Mouse (Mus musculus): ENCODE data around the gene Spen. TPM values are rescaled to one million over a fixed set of nuclear protein-coding genes. Genes with fewer than 3 reads are reported as not detected.
"Not testable (repeated sequence)": the region's sequence is repeated elsewhere in the genome, so short reads cannot be mapped to it uniquely, and the experiment has no call there.

Gene Spen
- polyA plus RNA-seq, 1 experiment, result 29.2 TPM

- TF ChIP-seq CTCF (IDR thresholded peaks at IDR 0.05; ENCODE audit: low read depth, low read length), result no peak
- no peak for TF ChIP-seq POLR2A (IDR thresholded peaks at IDR 0.05; ENCODE audit: borderline replicate concordance, low read depth, low read length)
- Histone ChIP-seq H3K4me1 (ENCODE audit: control insufficient read depth, insufficient read depth, low read length) (peaks cover 31% of the 10 kb centered on the region), H3K27ac (ENCODE audit: insufficient read depth, low read depth, low read length) (no peak overlapping the region), H3K4me3 (ENCODE audit: insufficient read depth, low read length) (no peak overlapping the region)
These were observed 33.5 kb upstream of the Spen start for GRCm38 (mm10) chr4:141571934-141572333.

DNA sequence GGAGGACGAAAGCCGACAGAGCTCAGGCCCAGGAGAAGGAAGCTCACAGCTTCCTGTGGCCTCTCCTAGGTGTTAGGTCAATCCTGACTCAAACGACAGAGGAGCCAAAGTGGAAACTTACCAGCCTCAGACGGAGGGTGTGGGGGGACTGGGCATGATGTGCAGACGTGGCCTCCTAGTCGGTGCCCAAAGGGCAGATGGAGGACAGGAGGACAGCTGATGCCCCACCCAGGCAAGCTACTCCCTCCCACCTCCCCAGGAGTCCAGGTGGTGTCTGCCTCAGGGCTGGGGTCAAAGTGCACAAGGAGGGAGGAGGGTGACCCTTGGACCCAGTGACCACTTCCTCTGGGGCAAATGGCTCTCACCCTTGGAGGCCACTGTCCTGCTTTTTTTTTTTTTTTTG is 32.9 kb upstream of the Spen start:
- H3K4me1 ChIP-seq (ENCODE audit: control insufficient read depth, insufficient read depth, low read length), result peaks cover 31% of the 10 kb centered on the region
- no peak overlapping the region for H3K27ac ChIP-seq (ENCODE audit: insufficient read depth, low read depth, low read length)
- TF ChIP-seq CTCF (IDR thresholded peaks at IDR 0.05; ENCODE audit: low read depth, low read length) (no peak), POLR2A (IDR thresholded peaks at IDR 0.05; ENCODE audit: borderline replicate concordance, low read depth, low read length) (no peak)
- no peak overlapping the region for H3K4me3 ChIP-seq (ENCODE audit: insufficient read depth, low read length)

DNA sequence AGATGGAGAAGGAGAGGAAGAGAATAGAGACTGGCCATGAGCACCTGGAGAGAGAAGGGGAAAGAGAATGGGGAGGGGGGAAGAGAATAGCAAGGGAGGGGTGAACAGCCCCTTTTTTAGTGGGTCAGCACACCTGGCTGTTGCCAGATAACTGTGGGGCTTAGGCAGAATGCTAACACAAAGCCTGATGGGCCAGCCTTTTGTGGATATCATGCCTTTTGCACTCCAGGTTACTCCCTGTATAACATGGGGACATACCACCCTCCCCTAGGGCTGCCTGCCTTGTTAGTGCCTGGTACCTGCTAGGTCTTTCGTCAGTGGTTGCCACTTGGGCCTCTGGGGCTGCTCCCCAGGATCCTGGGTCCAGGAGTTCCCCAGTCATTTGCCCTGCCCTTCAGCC is 32.4 kb upstream of the Spen start:
- no peak for TF ChIP-seq POLR2A (IDR thresholded peaks at IDR 0.05; ENCODE audit: borderline replicate concordance, low read depth, low read length)
- no peak for TF ChIP-seq CTCF (IDR thresholded peaks at IDR 0.05; ENCODE audit: low read depth, low read length)
- H3K27ac ChIP-seq (ENCODE audit: insufficient read depth, low read depth, low read length), result no peak overlapping the region
- H3K4me1 ChIP-seq (ENCODE audit: control insufficient read depth, insufficient read depth, low read length), result peaks cover 31% of the 10 kb centered on the region
- H3K4me3 ChIP-seq (ENCODE audit: insufficient read depth, low read length), result no peak overlapping the region

DNA sequence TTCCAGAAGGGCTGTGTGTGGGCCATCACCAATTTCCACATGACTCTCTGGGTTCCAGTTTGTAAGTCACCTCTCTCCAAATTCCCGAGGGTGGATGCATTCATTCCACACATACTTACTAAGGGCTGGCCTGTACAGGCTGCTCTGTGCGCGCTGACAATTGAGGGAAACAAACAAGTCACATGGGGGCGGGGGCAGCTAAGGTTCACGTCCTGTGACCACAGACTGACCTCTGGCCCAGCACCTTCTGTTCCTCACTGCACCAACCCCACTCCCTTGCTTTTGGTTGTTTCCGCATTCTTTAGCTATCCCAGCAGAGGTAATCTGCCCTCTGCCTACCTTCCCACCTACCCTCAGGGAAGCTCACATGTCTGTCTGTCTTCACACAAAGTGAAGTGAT is 31.6 kb upstream of the Spen start:
- TF ChIP-seq POLR2A (IDR thresholded peaks at IDR 0.05; ENCODE audit: borderline replicate concordance, low read depth, low read length), result no peak
- no peak for TF ChIP-seq CTCF (IDR thresholded peaks at IDR 0.05; ENCODE audit: low read depth, low read length)
- no peak overlapping the region for H3K4me3 ChIP-seq (ENCODE audit: insufficient read depth, low read length)
- no peak overlapping the region for H3K27ac ChIP-seq (ENCODE audit: insufficient read depth, low read depth, low read length)
- H3K4me1 ChIP-seq (ENCODE audit: control insufficient read depth, insufficient read depth, low read length), result peaks cover 29% of the 10 kb centered on the region

GRCm38 (mm10) chr4:141568966-141569365 is 30.6 kb upstream of the Spen start:
- H3K4me1 ChIP-seq (ENCODE audit: control insufficient read depth, insufficient read depth, low read length), result peaks cover 25% of the 10 kb centered on the region
- TF ChIP-seq POLR2A (IDR thresholded peaks at IDR 0.05; ENCODE audit: borderline replicate concordance, low read depth, low read length) (no peak), CTCF (IDR thresholded peaks at IDR 0.05; ENCODE audit: low read depth, low read length) (no peak)
- H3K27ac ChIP-seq (ENCODE audit: insufficient read depth, low read depth, low read length), result no peak overlapping the region
- H3K4me3 ChIP-seq (ENCODE audit: insufficient read depth, low read length), result no peak overlapping the region

- not testable (repeated sequence) for H3K4me3 ChIP-seq (ENCODE audit: insufficient read depth, low read length); H3K4me1 ChIP-seq (ENCODE audit: control insufficient read depth, insufficient read depth, low read length); H3K27ac ChIP-seq (ENCODE audit: insufficient read depth, low read depth, low read length)
These were observed 28.8 kb upstream of the Spen start for GRCm38 (mm10) chr4:141567174-141567573.

DNA sequence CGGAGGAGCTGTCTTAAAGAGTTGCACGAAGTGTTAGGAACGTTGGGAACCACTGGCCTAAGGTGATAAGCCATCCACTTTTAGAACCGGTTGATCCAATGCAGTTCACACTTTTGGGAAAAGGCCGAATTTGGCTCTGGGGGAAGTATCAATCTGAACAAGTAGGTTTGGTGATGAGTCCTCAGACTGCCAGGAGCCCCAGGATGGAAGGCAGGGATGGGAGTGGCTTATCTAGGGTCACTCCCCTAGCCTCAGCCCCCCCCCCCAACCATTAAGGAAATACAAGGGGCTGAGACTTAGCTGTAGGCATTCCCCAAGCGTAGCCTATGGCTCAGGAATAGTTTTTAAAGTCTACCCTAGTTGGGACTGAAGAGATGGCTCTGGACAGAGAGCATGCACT is 27.8 kb upstream of the Spen start:
- peaks cover 6% of the 10 kb centered on the region for H3K4me1 ChIP-seq (ENCODE audit: control insufficient read depth, insufficient read depth, low read length)
- TF ChIP-seq CTCF (IDR thresholded peaks at IDR 0.05; ENCODE audit: low read depth, low read length) (no peak), POLR2A (IDR thresholded peaks at IDR 0.05; ENCODE audit: borderline replicate concordance, low read depth, low read length) (no peak)
- no peak overlapping the region for H3K27ac ChIP-seq (ENCODE audit: insufficient read depth, low read depth, low read length)
- no peak overlapping the region for H3K4me3 ChIP-seq (ENCODE audit: insufficient read depth, low read length)

DNA sequence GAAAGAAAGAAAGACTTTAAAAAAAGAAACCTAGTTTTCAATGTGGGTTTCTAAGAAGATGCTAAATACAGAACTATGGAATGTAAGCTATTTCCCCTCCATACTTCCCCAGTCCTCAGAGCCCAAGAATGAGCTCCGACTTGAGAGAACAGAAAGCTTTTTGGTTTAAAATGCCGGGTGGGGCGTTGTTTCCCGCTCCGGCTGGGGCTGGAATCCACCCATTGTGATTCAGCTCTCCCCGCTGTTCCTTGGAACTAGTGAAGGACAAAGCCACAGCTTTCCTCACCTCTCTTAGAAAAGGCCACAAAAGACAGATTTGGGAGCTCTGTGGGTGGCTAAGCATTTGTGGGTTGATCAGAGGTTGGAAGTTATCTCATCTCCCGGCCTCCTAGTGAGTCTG is 26.9 kb upstream of the Spen start:
- TF ChIP-seq CTCF (IDR thresholded peaks at IDR 0.05; ENCODE audit: low read depth, low read length) (no peak), POLR2A (IDR thresholded peaks at IDR 0.05; ENCODE audit: borderline replicate concordance, low read depth, low read length) (no peak)
- Histone ChIP-seq H3K4me1 (ENCODE audit: control insufficient read depth, insufficient read depth, low read length) (peaks cover 5% of the 10 kb centered on the region), H3K4me3 (ENCODE audit: insufficient read depth, low read length) (no peak overlapping the region), H3K27ac (ENCODE audit: insufficient read depth, low read depth, low read length) (no peak overlapping the region)

DNA sequence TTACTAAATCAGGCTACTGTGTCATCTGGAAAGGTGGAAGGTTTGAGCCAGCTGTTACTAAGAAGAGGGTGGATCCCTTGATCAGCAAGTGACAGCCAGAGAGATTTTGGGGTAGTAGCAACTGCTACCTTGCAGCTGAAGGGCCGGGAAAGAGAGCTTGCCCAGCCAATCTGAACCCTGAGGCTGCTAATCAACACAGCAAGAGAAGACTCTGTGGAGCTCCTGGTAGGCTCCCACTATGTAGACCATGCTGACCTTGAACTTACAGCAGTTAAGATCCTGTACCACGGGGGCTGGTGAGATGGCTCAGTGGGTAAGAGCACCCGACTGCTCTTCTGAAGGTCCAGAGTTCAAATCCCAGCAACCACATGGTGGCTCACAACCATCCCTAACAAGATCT is 26.3 kb upstream of the Spen start:
- Histone ChIP-seq H3K27ac (ENCODE audit: insufficient read depth, low read depth, low read length) (no peak overlapping the region), H3K4me1 (ENCODE audit: control insufficient read depth, insufficient read depth, low read length) (peaks cover 8% of the 10 kb centered on the region)
- TF ChIP-seq POLR2A (IDR thresholded peaks at IDR 0.05; ENCODE audit: borderline replicate concordance, low read depth, low read length), result no peak
- no peak for TF ChIP-seq CTCF (IDR thresholded peaks at IDR 0.05; ENCODE audit: low read depth, low read length)

DNA sequence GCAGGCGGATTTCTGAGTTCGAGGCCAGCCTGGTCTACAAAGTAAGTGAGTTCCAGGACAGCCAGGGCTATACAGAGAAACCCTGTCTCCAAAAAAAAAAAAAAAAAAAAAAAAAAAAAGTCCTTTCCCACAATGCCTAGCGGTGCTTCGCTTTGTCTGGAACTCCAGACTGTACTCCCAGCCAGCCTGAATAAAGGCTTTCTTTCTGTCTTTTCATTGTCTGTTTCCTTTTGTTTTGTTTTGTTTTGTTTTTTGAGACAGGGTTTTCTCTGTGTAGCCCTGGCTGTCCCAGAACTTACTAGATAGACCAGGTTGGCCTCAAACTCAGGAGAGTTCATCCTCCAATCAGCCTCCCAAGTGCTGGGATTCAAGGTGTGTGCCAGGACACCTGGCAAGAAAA is 25.8 kb upstream of the Spen start:
- Histone ChIP-seq H3K4me3 (ENCODE audit: insufficient read depth, low read length) (no peak overlapping the region), H3K4me1 (ENCODE audit: control insufficient read depth, insufficient read depth, low read length) (peaks cover 8% of the 10 kb centered on the region), H3K27ac (ENCODE audit: insufficient read depth, low read depth, low read length) (no peak overlapping the region)
- TF ChIP-seq CTCF (IDR thresholded peaks at IDR 0.05; ENCODE audit: low read depth, low read length), result no peak
- no peak for TF ChIP-seq POLR2A (IDR thresholded peaks at IDR 0.05; ENCODE audit: borderline replicate concordance, low read depth, low read length)

More for the DNA sequence above, 26.3 kb upstream of the Spen start:
- H3K4me3 ChIP-seq (ENCODE audit: insufficient read depth, low read length), result no peak overlapping the region

- no peak overlapping the region for H3K4me3 ChIP-seq (ENCODE audit: insufficient read depth, low read length)
- H3K27ac ChIP-seq (ENCODE audit: insufficient read depth, low read depth, low read length), result 0 out of 2 replicates have a peak overlapping the region, but pooled peaks have one; percentile 0
- TF ChIP-seq POLR2A (IDR thresholded peaks at IDR 0.05; ENCODE audit: borderline replicate concordance, low read depth, low read length) (no peak), CTCF (IDR thresholded peaks at IDR 0.05; ENCODE audit: low read depth, low read length) (no peak)
- peaks cover 14% of the 10 kb centered on the region for H3K4me1 ChIP-seq (ENCODE audit: control insufficient read depth, insufficient read depth, low read length)
These were observed 23.9 kb upstream of the Spen start for GRCm38 (mm10) chr4:141562281-141562680.

DNA sequence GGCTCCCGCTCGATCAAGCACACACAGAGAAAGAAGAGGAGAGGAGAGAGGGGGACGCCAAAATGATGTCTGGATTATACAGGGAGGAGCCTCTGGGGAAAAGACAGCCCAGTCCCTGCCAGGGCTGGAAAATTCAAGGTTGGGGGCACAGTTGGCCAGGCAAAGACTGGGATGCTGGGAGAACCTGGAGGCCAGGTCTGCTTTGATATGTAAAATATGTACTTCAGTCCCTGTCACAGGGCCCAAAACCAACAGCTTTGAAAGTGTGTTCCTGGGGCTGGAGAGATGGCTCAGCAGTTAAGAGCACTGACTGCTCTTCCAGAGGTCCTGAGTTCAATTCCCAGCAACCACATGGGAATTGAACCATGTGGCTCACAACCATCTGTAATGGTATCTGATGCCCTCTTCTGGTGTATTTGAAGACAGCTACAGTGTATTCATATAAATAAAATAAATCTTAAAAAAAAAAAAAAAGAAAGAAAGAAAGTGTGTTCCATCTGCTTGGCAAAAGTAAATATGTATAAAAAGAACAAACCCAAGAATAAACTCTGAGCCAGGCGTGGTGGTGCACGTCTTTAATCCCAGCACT is 23.0 kb upstream of the Spen start:
- H3K4me1 ChIP-seq (ENCODE audit: control insufficient read depth, insufficient read depth, low read length), result peaks cover 14% of the 10 kb centered on the region
- not testable (repeated sequence) for H3K27ac ChIP-seq (ENCODE audit: insufficient read depth, low read depth, low read length); H3K4me3 ChIP-seq (ENCODE audit: insufficient read depth, low read length)
